Mouse (Mus musculus) layer of hippocampus, adult 8-10 months (tissue): ENCODE results near the gene Shh. TPM values are rescaled to one million over a fixed set of nuclear protein-coding genes. Genes with fewer than 3 reads are reported as not detected.

Experiments
- DNase-seq, 2 experiments: peaks; one replicate each; pipeline ENCODE4 v3.0.0; 2022; ENCODE audit warnings: low spot score in 2 of 2
- total RNA-seq, 4 experiments: library from RNA; stranded (reverse); gene quantifications; 2 replicates each; pipeline ENCODE4 v1.2.4; 2022

The Shh gene
- total RNA-seq, 4 experiments from 2014 or later: 0.83 to 1.7 (median 1.5) TPM

- peak in 1 of 2 experiments; percentile 0 for DNase-seq
Observed at GRCm38 (mm10) chr5:28459456-28460225, 7.4 kb downstream of the Shh start.

DNA sequence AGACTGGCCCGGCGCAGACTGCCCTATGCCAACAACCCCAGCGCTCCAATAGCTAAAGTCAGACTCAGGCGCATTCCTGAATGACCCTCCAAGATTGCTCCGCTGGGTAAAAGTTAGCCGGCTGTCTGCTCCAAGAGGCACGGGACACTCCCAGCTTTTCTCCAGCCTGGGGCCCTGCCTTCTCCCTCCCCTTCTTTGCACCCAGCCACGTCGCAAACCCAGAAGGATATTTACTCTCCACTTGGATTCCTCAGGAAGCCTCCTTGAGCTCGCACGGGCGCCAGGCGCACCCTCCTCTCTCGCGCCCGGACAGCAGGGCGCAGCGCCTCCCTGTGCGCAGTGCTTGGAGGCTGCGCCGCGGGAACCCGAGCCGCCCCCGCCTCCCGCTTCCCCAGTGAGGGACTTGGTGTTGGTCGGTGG, 8.2 kb downstream of the Shh start:
- peak in 1 of 2 experiments; percentile 1 for DNase-seq

GRCm38 (mm10) chr5:28457921-28458641, 9.0 kb downstream of the Shh start:
- peak in 1 of 2 experiments; percentile 1 for DNase-seq

DNA sequence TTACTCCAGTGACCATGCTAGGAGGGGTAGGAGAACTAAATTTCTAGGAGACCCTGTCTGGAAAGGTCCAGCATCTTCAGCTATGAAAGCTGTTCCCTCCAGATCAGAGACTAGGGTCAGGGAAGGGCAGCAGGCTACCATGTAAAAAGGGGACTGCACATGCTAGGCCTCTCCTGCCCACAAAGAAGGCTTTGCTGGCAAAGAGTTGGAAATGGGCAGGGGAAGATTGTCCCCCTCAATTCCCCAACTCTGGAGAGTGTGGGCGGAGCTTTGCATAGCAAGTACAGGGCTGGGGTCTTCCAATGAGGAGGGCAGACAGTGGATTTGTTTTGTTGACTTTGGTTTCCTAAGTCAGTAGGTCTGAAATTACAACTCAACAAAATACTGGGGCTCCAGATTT, 10.7 kb downstream of the Shh start:
- DNase-seq: peak in 1 of 2 experiments; percentile 1

- no peak for DNase-seq
Observed at GRCm38 (mm10) chr5:28455721-28456120, 11.3 kb downstream of the Shh start.

GRCm38 (mm10) chr5:28454546-28454945, 12.5 kb downstream of the Shh start:
- peak in 1 of 2 experiments; percentile 1 for DNase-seq

- no peak for DNase-seq
Observed at GRCm38 (mm10) chr5:28453523-28453922, 13.5 kb downstream of the Shh start.

DNA sequence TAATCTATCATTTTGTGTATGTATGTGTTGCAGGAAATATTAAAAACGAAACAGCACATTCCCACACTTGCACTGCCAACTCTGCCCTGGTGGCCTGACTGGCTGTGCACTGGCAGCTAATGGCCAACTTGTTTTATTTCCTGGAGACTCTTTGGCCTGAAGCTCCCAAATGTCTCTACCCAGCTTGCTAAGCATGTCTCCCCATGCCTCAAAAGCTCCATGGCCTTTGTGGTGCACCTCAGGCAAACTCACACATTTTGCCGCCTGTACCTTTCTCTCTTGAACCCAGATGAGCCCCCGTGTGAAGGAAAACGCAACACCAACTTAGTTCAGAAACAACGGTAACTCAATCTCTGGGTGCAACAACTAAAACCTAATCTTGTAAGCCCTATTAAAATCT, 14.0 kb downstream of the Shh start:
- DNase-seq: peak in 1 of 2 experiments; percentile 0

DNA sequence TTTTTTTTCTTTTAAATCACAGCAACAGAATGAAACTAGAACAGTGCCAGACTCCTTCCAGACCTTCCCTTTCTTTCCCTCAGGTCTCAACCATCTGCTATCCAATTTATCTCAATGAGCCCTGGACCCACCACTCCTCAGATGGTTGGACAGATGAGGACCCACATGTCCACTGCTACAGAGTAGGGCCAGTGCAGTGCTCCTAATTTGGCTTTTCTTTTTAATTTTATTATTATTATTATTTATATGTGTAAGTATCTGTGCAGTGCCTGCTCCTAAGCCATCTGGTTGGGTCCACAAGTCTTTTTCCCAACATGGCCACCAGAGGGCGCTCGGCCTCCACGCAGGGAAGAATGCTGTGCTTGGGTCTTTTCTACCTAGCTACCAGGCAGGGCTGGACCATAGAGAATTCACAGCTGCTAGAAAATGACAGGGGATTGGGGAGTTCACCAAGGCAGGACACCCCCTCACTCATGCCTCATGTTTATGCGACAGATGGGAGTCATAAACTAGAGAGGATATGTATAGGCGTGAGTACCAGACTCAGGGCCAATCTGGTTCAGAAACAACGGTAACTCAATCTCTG, 15.9 kb downstream of the Shh start:
- peak; percentile 63 to 90 for DNase-seq

DNA sequence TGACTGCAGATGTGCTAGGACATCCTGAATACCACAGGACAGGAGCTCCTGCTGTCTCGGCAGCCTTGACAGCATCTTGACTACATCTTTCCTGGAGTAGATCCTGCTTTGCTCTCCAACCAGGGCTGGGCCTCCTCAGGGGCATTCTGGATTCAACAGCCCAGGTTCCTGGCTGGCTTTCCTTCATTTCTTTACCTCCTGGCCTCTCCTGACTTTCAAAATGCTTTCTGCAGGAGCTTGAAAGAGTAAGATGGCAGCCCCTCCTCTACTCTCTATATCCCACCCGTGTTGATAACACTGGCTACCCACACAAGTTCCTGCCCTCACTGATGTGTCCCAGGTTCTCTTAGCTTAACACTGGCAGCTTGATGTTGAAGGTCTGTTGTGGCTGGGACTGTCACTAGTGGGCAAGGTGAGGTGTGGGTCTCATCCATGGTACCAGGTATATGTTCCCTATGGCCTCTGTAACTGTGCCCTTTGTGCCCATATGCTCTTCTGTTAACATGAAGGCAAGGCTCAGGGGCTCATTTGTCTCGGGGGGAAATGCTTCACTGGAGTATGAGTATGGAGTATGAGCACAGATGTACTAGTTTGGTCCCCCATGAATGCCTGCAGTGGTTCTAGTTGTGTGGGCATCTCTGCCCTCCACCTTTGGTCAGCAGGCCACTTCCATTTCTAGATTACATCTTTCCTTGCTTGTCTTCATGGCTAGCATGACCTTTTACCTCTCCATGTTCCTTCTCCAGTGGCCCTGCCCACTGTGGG, 16.7 kb downstream of the Shh start:
- no peak for DNase-seq

DNA sequence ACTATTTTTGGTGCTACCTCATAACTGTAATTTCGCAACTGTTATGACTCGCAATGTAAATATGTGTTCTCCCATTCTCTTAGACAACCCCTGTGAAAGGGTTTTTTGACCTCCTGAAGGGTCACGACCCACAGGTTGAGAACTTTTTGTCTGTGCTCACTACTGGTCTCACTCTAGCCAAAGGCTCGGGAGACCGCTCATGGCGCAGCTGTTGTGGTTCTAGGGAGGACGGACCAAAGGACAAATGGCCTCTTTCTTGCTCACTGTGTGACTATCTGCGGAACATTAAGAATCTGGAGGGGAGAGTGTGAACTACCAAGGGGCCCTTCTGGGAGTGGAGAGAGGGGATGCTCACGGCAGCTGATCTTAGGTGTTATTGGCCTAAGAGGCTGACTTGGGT, 41.1 kb downstream of the Shh start:
- no peak for DNase-seq

DNA sequence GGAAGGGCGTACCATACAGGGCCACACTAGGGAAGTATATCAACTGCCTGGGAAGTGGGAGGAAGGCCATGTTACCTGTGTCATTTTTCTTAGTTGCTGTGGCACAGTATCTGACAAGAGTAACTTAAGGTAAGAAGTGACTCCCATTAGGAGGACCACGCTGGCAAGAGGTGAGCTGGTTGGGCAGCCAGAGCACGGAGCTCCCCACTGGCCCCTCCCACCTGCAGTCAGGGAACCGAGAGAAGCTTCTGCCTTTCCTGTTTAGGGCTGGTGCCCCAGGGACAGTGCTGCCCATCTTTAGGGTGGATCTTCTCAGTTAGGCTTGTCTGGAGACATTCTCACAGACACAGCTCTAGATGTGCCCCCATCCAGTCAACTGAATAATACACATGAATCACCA, 43.3 kb downstream of the Shh start:
- DNase-seq: no peak

DNA sequence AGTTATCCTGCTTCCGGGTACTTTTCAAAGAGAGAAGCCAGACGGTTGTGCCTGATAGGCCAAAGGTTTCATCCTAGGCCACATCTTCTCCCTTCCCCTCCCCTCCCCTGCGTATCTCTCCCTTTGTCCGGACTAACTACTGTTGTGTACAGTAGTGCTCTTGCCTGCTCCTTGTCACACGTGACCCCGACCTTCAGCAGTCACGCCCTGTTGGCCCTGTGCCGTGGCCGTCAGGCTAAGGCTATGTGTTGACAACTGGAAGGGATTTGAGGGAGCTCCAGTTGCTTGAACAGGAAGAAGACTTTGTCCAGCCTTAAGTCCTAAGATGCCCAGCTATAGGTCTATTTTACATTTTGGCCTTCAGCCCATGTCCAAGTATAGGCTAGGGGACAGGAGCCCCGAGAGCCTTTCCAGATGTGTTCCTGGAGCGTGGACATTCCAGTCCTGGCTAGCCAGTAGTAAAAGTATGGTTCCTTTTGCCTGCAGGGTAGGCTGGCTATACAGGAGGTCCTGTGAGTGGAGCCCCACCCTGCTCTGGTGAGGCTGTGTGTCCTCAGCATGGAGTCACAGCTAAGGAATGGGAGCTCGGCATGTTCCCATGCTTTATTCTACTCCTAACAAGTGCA, 47.3 kb downstream of the Shh start:
- no peak for DNase-seq

DNA sequence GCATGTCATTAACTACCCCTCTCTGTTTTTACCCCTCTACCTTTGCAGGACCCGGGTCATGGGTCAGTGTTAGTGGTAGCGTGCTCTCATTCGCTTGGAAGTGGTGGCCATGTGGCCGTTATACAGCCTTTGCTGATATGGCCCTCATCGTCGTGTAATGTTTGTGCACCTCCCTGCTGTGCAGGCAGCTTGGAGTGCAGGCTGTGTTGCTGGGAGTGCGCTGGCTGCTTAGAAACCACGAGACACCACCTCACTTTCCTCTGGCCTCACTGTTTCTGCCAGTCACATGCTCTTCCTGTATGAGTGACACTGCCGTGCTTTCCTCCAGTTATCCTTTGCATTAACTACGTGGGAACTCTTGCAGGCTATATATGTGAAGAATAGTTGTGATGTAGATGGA, 48.3 kb downstream of the Shh start:
- no peak for DNase-seq

DNA sequence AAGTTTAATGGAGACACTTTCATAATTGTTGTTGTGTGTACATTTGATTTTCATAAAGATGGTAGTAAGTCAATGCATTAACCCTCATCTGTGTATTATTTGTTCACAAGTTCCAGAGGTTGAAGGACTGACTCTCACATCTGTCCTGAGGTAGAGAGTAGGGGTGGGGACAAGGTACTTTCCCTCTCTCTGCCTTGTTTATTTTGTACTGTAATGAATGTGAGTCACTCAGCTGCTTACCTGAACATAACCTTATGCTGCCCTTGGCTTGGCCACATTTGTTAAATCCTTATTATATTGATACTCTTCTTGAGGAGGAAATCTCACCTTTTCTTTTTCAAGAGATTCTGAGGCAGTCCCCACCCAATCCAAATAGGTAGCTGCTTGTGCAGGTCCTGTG, 51.0 kb downstream of the Shh start:
- DNase-seq: no peak

GRCm38 (mm10) chr5:28414076-28414475, 53.0 kb downstream of the Shh start:
- no peak for DNase-seq

DNA sequence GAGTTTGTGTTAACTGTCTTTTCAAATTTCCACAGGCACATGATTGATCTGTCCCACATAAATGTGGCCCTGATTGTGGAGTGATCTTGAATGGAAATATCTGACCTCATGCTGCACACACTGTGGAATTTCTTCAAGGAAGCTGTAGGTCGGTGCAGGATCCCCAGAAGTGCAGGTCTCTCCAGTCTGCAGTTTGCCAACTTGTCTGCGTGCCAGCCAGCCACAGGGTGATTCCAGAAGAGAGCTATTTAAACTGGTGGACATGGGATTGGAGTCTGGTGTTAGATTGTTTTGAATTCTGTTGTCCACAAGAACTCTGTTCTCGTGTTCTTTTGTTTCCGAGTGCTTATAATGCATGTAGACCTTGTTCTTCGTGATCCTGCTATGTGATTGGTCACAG, 53.5 kb downstream of the Shh start:
- no peak for DNase-seq

GRCm38 (mm10) chr5:28412006-28412685, 54.9 kb downstream of the Shh start:
- no peak for DNase-seq
